Mouse (Mus musculus) neural tube, embryonic 11.5 days (tissue): ENCODE data around the gene Sppl2a. TPM values are rescaled to one million over a fixed set of nuclear protein-coding genes. Genes with fewer than 3 reads are reported as not detected.

Experiments
- ATAC-seq: fragments of 200-750 bp; cut with Nextera tagmentation; 2 replicates; pipeline ENCODE4 v1.8.0; 2017; ENCODE audit warnings: moderate number of reproducible peaks, mild to moderate bottlenecking, moderate TSS enrichment, moderate library complexity; ENCODE audit not compliant: insufficient read depth, low FRiP score, low TSS enrichment
- DNase-seq: peaks from one replicate; pipeline ENCODE4 v3.0.0-alpha.2; 2015; ENCODE audit warnings: low spot score
- H3K27ac ChIP-seq: fragments of 300-500 bp; sonication (generic); 2 replicates; pipeline ENCODE4 v1.5.1; 2014; ENCODE audit warnings: low read depth, mild to moderate bottlenecking, low read length
- H3K27me3 ChIP-seq: fragments of 300-500 bp; sonication (generic); 2 replicates; pipeline ENCODE4 v1.6.1; 2014; ENCODE audit warnings: mild to moderate bottlenecking, low read length, mixed read lengths; ENCODE audit not compliant: control insufficient read depth, insufficient read depth
- H3K36me3 ChIP-seq: fragments of 300-500 bp; sonication (generic); 2 replicates; pipeline ENCODE4 v1.6.1; 2014; ENCODE audit warnings: mild to moderate bottlenecking, low read length, moderate library complexity, mixed read lengths; ENCODE audit not compliant: control insufficient read depth, insufficient read depth
- H3K4me1 ChIP-seq: fragments of 300-500 bp; sonication (generic); 2 replicates; pipeline ENCODE4 v1.6.1; 2014; ENCODE audit warnings: low read length, mixed read lengths; ENCODE audit not compliant: control insufficient read depth, insufficient read depth
- H3K4me2 ChIP-seq: fragments of 300-500 bp; sonication (generic); 2 replicates; pipeline ENCODE4 v1.6.1; 2014; ENCODE audit warnings: low read depth, mild to moderate bottlenecking, moderate library complexity
- H3K4me3 ChIP-seq: fragments of 300-500 bp; sonication (generic); 2 replicates; pipeline ENCODE4 v1.5.1; 2014; ENCODE audit warnings: low read depth, low read length
- H3K9ac ChIP-seq: fragments of 300-500 bp; sonication (generic); 2 replicates; pipeline ENCODE4 v1.6.1; 2014; ENCODE audit warnings: mild to moderate bottlenecking, low read length
- H3K9me3 ChIP-seq: fragments of 300-500 bp; sonication (generic); 2 replicates; pipeline ENCODE4 v1.6.1; 2016; ENCODE audit warnings: low read length; ENCODE audit not compliant: control insufficient read depth
- WGBS: fragments of 180-500 bp; shearing (Covaris S2); extraction: QIAGEN DNeasy Blood & Tissue Kit; methylation state at CpG from one replicate; pipeline ENCODE4 v1.1.7; 2014; 5-methylcytosine and 5-hydroxymethylcytosine counted together
- microRNA-seq: library from miRNA; unstranded; fragments of <30 nt; microRNA quantifications from one replicate; pipeline ENCODE4, GENCODE M21; 2016
- polyA plus RNA-seq: library from polyadenylated mRNA; unstranded; fragments of >200 nt; fragmentation: Nextera tagmentation; extraction: Ambion mirVana; gene quantifications from 2 replicates; pipeline ENCODE4 v1.2.1, GENCODE M21; 2014

Sppl2a gene
- polyA plus RNA-seq, 1 experiment from 2014 or later = 33.6 TPM

GRCm38 (mm10) chr2:126865026-126865425 lies 68.0 kb downstream of the Sppl2a start:
- H3K9ac ChIP-seq = no peak overlapping the region
- no peak overlapping the region for H3K4me3 ChIP-seq
- H3K9me3 ChIP-seq = no peaks in the 10 kb centered on the region
- no peak for ATAC-seq
- H3K4me1 ChIP-seq = no peaks in the 10 kb centered on the region
- no peak overlapping the region for H3K4me2 ChIP-seq
- 91% methylated on average over 3 of the region's 3 CpGs for WGBS
- no peaks in the 10 kb centered on the region for H3K27me3 ChIP-seq
- H3K36me3 ChIP-seq = no peaks in the 10 kb centered on the region
- DNase-seq = no peak
- no peak overlapping the region for H3K27ac ChIP-seq

- Histone ChIP-seq H3K9me3 (no peaks in the 10 kb centered on the region), H3K4me2 (no peak overlapping the region), H3K4me1 (no peaks in the 10 kb centered on the region), H3K4me3 (no peak overlapping the region), H3K27me3 (no peaks in the 10 kb centered on the region), H3K27ac (no peak overlapping the region), H3K36me3 (peaks cover 3% of the 10 kb centered on the region; the same call in 1 of the 2 replicates), H3K9ac (no peak overlapping the region)
- ATAC-seq (no peak), DNase-seq (no peak)
- WGBS = 86% methylated on average over 4 of the region's 4 CpGs
Observed at GRCm38 (mm10) chr2:126844751-126845150, 88.3 kb downstream of the Sppl2a start.

Small RNAs within 50 kb of the gene (microRNA-seq; reads per million reads assigned to microRNA genes)
- not detected for gene Mir3473g

Other genes with a start within 250 kb of the Sppl2a start
- gene Usp8, start 225.9 kb downstream of the Sppl2a start, polyA plus RNA-seq = 47.3 and 47.7 TPM in 2 replicates
- gene Usp50, start 149.8 kb downstream of the Sppl2a start, polyA plus RNA-seq = 2.1 and 2.3 TPM in 2 replicates
- 36.1 and 36.4 TPM in 2 replicates for gene Trpm7, start 57.0 kb downstream of the Sppl2a start, polyA plus RNA-seq
- gene Ap4e1, start 75.5 kb upstream of the Sppl2a start, polyA plus RNA-seq = 9.0 and 10.7 TPM in 2 replicates
- gene Blvra, start 137.4 kb upstream of the Sppl2a start, polyA plus RNA-seq = 19.8 and 20.0 TPM in 2 replicates
- gene Ncaph, start 200.7 kb upstream of the Sppl2a start, polyA plus RNA-seq = 96.7 and 103 TPM in 2 replicates
- gene Itpripl1, start 210.2 kb upstream of the Sppl2a start, polyA plus RNA-seq = 15.6 and 15.7 TPM in 2 replicates